Mouse (Mus musculus): Measurements from ENCODE around the gene Cldn11.

Cldn11 gene

DNA sequence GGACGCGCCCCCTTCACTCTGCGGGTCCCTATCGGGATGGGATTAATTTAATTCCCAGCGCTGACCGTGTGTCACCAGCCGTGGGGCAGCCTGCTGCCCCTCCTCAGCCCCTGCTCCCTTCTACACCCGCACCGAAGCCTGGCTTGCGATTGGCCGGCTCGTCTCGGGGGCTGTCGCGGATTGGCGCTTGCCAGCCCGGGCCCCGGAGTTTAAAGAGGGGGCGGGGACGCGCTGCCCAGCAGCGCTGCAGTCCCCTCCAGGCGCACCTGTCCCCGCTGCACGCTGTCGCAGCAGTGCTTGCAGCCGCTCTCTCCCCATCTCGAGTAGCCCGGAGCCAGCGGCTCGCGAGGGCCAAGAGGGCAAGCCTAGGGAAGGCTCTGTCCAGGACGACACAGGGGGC lies at the start of gene Cldn11:
TSS of gene Cldn11 (plus strand) at position 215 of the 400 bp plus-strand sequence.
- WGBS: under 1% methylated on average over 33 of the region's 33 CpGs

DNA sequence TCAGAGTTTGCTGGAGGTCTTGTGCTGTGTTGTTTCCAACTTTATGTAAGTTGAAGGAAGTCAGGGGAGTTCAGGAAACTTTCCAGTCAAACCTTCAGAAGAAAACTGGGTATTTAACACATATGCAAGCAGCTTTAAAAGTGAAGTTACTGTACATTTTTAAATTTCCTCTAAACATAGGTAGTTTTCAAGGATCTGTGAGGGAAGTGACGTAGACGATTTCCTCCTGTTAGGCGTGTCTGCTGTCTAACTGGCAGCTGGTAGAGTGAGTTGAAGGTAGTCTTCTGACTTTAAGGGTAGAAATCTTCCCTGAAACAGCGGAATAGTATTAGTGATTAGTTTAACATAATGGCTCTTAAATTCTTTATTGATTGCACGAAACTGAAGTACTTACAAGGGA lies 49.7 kb upstream of the Cldn11 start:
- 65% methylated on average over 5 of the region's 5 CpGs for WGBS

GRCm38 (mm10) chr3:31100802-31101201 lies 48.9 kb upstream of the Cldn11 start:
- WGBS: 78% methylated on average over 3 of the region's 3 CpGs

DNA sequence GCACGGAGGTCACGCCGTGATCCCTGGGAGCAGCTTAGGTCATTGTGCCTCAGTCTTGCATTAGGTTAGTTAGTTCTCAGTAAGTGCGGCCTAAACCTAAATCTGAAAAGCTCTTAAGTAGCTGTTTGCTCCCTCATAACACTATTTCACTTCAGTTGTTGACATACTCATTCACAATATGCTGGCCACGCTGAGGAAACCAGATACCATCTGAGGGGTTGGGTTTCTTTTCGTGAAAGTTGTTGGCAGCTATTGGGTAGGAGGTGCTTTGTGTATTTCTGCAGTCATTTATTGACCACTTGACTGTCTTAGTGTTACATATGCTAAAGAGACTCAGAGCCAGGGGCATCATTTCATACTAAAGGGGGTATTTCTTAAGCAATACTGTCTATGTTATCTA lies 44.8 kb upstream of the Cldn11 start:
- WGBS: 77% methylated on average over 6 of the region's 6 CpGs

GRCm38 (mm10) chr3:31106597-31106996 lies 43.1 kb upstream of the Cldn11 start:
- 77% methylated on average over 6 of the region's 6 CpGs for WGBS

- WGBS: 59% methylated on average over 4 of the region's 4 CpGs
These were observed 42.0 kb upstream of the Cldn11 start for GRCm38 (mm10) chr3:31107674-31108073.

GRCm38 (mm10) chr3:31109108-31109507 lies 40.6 kb upstream of the Cldn11 start:
- 27% methylated on average over 3 of the region's 3 CpGs for WGBS

DNA sequence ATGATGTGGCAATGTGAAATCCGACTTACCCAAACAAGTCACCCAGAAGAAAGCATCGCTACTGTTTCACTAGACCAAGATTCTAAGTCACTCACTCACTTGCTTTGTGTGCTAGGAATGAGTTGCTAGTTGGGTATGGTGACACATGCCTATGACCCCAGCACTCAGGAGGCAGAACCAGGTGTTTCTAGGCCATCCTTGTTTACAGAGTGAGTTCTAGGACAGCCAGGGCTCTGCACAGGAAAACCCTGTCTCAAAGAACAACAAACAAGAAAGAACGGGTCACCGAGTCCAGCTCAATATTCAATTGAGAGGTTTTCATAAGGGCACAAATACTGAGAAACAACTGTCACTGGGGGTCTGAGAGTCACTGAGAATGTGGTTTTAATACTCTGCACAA lies 26.6 kb upstream of the Cldn11 start:
- WGBS: 83% methylated on average over 4 of the region's 4 CpGs

- WGBS: 61% methylated on average over 4 of the region's 4 CpGs
These were observed 23.4 kb upstream of the Cldn11 start for GRCm38 (mm10) chr3:31126303-31126702.

GRCm38 (mm10) chr3:31126848-31127247 lies 22.9 kb upstream of the Cldn11 start:
- WGBS: 93% methylated on average over 3 of the region's 3 CpGs

DNA sequence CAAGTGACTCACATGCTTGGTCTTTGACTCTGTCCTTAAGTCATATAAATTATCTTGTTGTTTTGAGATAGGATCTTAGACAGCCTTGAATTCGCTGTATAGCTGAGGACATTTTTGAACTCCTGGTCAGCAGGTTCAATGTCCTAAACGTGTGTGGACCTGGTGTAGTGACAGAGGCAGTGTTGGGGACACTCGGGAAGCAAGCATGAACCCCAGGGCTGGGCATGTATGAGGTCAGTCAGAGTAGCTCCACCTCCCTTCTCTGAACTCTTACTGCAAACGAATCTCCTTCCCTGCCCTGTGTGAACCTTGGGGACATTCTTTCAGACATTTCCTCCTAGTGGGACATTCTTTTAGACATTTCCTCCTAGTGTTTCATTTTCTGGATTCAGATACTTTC lies 20.0 kb upstream of the Cldn11 start:
- 53% methylated on average over 4 of the region's 4 CpGs for WGBS

- 74% methylated on average over 5 of the region's 5 CpGs for WGBS
These were observed 16.1 kb upstream of the Cldn11 start for GRCm38 (mm10) chr3:31133664-31134063.

DNA sequence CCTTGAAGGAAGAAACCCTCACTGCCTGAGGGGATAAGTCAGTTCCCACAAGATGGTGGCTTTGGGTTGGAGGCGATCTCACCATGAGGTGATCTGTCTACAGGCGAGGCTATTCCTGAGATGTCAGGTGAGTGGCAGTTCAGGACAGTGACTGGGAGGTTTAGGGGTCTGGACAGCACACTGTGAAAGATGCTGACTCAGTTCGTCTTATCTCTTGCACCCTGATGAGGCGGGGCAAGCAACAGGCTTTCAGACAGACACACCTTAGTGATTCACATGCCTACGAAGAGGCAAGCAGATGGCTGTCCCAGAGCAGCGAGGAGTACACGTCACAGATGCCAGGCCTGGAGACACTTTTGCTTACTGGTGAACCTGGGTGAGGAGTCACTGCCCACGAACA lies 15.5 kb upstream of the Cldn11 start:
- WGBS: 86% methylated on average over 8 of the region's 8 CpGs

DNA sequence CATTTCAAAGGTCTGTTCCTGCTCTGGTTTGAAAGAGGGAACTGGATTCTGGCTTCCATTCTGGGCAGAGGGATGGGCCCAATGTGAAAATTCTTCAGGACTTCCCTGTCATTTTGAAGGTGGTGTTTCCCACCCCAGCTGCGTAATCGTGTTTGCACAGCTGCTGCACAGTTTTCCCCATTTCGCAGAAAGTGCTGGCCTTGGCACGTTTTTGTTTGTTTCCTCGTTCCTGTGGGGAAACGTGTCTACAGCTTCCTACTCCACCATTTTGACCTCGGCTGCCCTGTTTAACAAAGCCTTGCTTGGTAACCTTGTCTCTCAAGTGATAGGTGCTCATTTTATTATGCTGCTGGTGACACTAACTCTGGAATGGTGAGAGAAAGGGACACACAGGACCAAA lies 15.0 kb upstream of the Cldn11 start:
- 71% methylated on average over 7 of the region's 7 CpGs for WGBS

DNA sequence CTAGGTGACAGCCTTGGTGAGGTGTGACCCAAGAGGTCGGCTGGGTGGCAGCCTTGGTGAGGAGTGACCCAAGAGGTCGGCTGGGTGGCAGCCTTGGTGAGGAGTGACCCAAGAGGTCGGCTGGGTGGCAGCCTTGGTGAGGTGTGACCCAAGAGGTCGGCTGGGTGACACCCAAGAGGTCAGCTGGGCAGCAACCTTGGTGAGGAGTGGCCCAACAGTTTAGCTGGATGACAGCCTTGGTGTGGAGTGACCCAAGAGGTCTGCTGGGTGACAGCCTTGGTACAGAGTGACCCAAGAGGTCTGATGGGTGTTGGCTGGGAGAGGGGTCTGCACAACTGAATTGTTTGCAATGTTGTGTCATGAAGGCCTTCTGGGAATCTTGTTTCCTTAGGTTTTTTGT lies 13.1 kb upstream of the Cldn11 start:
- 80% methylated on average over 4 of the region's 4 CpGs for WGBS

DNA sequence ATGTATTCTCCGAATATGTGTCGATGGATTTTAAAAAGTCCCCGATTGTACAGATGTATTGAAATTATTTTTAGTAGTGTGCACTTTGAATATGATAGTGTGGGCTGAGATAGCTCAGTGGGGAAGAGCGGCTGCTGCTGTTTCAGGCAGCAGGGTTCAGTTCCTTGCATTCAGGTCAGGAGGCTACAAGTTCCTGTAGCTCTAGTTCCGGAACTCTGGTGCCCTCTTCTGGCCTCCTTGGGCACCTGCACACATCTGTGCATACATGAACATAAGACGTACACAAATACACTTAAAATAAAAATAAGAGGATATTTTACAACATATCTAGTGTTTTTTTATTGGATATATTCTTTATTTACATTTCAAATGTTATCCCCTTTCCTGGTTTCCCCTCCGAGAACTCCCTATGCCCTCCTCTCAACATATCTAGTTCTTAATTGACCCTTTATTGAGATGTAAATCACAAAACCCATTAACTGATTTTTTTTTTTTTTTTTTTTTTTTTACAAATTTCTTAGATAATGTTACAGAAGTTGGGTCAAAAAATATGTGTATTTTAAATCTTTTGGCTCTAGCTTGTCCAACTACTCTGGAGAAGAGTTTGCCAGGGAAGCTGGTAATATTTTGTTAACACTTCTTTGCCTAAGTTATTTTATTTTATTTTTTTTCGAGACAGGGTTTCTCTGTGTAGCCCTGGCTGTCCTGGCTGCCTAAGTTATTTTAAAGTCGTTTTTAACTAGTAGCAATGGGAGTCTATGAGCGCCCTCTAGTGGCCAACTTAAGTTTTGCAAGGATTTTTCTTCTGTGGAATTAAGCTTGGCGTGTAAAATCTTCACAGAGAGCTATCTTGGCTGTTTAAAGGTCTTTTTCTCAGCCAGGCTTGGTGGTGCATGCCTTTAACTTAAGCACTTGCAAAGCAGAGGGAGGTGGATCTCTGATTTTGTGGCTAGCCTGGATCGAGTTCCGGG lies 11.0 kb upstream of the Cldn11 start:
- WGBS: 46% methylated on average over 13 of the region's 13 CpGs

DNA sequence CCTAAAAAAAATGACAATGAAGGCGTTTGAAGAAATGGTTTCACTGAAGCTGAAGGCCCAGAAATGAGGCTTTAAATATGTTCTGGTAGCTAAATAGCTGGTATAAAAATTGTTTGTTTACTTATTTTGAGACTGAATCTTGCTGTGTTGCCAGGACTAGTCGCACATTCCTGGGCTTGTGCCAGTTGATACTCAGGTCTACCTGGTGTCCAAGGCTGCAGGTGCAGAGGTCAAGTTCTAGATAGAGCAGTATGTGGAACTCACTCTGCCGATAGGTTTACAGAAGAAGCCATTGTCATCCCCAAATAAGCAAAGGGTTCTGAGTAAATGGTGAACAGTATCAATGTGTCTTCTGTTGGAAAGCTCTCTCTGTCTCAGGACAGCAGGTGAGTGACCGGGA lies 8.1 kb upstream of the Cldn11 start:
- 81% methylated on average over 4 of the region's 4 CpGs for WGBS

DNA sequence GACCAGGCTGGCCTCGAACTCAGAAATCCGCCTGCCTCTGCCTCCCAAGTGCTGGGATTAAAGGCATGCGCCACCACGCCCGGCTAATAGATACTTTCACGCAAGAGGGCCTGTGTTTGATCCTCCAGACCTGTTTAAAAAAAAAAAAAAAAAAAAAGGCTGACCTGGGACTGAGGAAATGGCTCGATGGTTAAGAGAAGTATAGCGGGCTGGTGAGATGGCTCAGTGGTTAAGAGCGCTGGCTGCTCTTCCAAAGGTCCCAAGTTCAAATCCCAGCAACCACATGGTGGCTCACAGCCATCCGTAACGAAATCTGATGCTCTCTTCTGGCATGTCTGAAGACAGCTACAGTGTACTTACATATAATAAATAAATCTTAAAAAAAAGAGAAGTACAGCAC lies 4.5 kb upstream of the Cldn11 start:
- WGBS: 87% methylated on average over 11 of the region's 11 CpGs

DNA sequence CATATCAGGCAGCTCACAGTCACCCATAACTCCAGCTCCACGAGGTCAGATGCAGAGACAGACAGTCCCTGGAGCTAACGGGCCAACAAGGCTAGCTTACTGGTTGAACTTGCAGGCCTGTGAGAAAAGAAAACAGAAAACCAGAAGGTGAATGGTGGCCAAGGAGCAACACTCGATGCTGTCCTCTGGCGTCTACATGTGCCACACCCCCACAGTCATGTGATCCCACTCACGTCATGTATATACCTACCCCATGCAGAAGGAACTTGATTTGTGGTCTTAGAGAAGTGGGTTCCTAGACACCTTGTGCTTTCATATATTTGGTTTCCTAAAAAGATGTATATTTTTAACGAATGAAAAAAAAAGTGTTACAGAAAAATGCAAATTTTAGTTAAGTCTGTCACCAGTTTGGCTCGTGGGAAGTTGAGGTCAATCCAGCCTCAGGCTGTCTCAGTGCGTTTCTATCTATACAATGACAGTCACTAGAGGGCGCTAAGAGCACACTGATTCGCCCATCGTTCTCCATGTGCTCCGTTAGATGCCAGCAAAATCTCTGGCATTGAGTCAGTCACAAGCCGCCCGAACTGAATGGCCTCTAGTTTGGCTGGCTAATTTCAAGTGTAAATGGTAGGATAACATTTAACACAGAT lies 4.0 kb upstream of the Cldn11 start:
- 11% methylated on average over 14 of the region's 14 CpGs for WGBS

GRCm38 (mm10) chr3:31148595-31148994 lies 1.1 kb upstream of the Cldn11 start:
- 67% methylated on average over 7 of the region's 7 CpGs for WGBS

DNA sequence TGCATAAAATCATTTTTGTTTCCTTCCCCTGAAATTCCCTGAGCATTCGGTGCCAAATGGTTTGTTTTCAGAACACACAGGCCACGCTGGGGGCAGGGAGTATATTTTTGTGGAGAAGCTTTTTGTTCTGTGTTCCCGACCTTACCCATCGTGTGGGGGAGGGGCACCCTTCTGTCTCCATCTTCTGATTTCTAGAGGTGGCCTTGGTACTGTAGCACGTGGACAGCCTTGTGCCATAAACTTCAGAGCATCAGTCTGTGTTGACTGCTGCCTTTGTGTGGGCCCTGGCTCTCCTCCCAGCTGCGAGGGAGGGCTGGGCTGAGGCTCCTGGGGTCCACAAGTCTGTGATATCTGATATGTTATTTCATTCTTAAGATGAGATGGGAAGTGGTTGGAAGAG lies 2.4 kb downstream of the Cldn11 start:
- 51% methylated on average over 6 of the region's 6 CpGs for WGBS

- 64% methylated on average over 3 of the region's 3 CpGs for WGBS
These were observed 6.4 kb downstream of the Cldn11 start for GRCm38 (mm10) chr3:31156126-31156525.

- 71% methylated on average over 15 of the region's 15 CpGs for WGBS
These were observed 8.1 kb downstream of the Cldn11 start for GRCm38 (mm10) chr3:31157776-31158175.
